Mouse (Mus musculus) ES-CJ7 (cell line): ENCODE results near the gene Card14.

ENCODE experiments used
- DNase-seq: peaks from one replicate; pipeline ENCODE4 v3.0.0; 2011; ENCODE audit warnings: low read depth, low spot score

The Card14 gene

DNA sequence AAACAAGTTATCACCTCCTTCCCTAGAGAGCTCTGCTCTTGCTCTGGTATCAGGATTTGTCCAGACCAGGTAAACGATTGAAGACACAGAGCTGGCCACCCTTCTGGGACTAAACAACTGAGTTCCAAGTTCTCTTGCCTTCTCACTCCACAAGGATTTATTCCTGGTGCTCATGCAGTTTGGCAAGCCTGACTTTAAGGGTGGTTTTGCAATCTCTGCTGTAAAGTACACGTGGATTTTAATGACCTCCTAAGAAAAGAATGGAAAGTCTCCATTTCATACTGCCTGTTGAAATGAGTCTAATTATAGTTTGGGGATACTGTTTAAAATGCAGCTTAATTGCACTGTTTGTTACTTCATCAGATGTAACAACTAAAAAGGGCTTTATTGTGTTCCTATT lies 6.6 kb upstream of the Card14 start:
- no peak for DNase-seq

DNA sequence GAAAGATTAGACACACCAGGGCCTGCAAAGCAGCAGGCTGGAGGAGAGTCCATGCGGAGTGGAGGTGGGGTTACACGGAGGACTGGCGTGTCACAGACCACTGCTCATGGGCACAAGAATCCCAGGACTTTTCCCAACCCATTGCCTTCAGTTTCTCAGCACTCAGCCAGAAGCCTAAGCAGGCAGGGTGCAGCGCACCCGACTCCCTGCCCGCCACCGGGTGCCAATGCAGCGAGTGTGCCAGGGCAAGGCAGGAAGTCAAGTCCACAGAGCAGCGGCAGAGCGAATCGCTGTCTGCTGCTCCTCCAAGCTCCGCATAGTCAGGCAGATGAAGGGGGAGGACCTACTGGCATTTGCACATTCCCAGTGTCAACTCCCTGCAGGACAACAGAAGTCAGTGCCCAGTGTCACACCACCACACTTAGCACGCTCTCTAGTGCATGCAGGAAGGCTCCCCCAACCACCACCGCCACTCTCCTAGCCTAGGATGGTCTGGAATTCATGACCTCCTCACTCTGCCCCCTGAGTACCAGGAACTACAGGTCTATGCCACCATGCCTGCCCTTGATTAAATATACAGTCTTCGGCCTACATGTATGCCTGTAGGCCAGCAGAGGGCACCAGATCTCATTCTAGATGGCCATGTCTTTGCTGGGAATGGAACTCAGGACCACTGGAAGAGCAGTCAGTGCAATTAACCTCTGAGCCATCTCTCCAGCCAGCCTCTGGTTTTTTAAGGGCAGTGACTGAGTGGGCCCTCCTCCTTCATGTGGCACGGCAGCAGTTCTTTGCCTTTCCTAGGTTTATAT lies 2.5 kb upstream of the Card14 start:
- peak; percentile 86 for DNase-seq

GRCm38 (mm10) chr11:119306762-119307657 lies 558 bp upstream of the Card14 start:
- DNase-seq = no peak

DNA sequence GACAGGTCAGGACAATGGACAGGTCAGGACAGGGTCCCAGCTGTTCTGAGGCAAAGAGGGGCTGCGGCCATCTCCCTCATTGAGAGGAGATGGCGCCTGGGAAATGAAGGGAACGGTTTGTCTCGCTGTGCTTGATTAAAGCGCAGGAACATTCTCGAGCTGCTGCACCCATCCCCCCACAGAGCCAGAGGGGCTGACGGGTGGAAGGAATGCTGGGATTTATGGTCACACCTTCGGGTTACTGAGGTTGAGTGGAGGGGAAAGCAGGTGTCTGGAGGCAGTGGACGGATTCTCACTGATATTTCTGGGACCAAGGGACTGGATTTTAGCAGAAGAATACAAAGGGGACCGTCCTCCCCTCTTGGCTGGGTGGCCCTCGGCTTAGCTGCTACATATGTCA lies 348 bp downstream of the Card14 start:
- DNase-seq = no peak

DNA sequence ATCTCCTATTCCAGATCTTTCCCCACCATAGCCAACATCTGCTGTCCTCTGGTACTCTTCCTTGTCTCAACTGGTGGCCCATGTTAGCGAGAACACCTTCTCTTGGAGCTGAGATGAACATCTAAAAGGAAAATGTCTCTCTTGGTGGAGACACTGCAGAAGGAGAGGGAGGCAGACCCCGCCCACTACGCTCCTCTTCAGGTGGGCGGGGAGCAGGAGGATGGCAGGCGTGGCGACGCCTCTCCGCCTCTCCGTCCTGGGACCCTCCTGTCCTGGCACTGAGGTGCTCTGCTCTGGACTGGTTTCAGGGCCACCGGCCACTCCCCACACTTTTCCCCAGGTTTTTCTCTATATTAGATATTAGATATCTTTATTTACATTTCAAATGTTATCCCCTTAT lies 3.1 kb downstream of the Card14 start:
- DNase-seq = peak; percentile 34

DNA sequence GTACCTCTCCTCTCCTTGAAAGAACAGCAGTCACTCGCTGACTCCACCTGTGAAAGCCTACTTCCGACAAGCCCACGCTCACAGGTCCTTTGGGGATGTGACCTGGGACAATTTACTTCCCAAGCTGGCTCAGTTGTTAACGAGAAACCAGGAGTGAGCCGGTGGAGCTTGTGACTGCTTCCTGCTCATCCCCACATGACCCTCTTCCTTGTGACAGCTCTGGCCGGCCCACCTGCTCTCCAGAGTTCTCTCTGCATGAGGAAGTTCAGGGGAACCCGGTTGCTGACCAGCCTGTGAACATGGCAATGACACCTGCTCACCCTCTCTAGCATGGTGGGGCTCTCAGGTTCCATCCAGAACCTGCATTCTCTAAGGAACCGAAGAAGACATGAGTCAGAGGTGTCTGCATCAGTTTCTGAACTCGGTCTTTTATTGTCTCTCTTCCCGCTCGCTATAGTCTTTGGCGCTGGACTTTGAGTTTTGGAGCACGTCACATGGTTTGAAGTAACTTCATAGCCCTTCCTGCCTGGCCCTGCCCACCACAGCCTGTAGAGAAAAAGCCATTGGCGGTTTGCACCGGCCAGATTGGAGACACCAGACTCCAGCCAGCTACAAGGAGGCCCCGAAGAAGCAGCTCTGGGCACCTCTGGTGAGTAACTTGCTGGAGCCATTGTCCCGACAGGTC lies 6.8 kb downstream of the Card14 start:
- no peak for DNase-seq

- DNase-seq = no peak
These were observed 9.2 kb downstream of the Card14 start for GRCm38 (mm10) chr11:119316720-119317119.

DNA sequence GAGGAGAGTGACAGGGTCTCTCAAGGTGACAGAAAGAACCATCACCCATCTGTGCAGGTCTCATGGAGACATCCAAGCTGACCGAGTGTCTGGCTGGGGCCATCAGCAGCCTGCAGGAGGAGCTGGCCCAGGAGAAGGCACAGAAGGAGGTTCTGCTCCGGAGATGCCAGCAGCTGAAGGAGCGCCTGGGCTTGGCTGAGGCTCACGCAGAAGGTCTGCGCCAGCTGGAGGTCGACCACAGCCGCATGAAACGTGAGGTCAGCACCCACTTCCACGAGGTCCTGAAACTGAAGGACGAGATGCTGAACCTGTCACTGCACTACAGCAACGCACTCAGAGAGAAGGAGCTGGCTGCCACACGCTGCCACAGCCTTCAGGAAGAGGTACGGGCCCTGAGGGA lies 15.0 kb downstream of the Card14 start:
- DNase-seq = no peak

- peak; percentile 71 for DNase-seq
These were observed 17.5 kb downstream of the Card14 start for GRCm38 (mm10) chr11:119325068-119325467.

DNA sequence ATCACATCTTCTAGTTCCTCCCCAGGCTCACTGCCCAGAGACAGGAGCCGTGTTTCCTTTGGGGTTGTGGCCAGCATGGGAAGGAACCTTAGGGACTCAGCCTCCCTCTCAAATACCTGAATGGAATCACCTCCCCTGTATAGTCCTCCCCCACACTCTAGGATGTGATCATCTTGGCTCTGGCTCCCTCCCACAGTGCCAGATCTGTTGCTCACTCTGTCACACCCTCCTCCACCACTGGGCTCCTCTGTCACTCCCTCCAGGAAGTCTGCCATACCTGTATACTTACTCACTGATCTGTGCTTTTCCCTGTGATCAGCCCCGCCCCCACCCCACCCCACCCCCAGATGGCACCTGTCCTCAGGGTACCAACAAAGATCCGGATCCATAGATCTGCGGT lies 23.0 kb downstream of the Card14 start:
- no peak for DNase-seq

GRCm38 (mm10) chr11:119331970-119332369 lies 24.4 kb downstream of the Card14 start:
- no peak for DNase-seq

GRCm38 (mm10) chr11:119338271-119339059 lies 30.9 kb downstream of the Card14 start:
- DNase-seq = no peak

DNA sequence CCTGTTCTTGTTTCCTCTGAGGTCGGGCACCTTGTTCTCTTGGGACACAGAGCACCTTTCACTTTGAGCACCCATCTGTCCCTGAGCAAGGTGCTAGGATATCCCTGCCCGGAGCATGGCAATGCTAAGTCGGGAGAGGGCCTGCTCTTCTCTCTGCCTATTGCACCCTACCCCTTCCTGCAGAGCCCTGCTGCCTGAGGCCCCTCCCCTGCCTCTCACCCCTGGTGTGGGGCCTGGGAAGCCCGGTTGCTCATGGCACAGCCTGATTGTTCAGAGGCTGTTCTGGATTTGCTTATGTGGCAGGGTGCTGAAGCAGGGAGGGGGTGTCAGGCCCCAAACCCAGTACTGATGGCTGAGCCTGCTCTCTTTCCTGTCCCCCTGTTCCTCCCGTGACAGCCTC lies 31.6 kb downstream of the Card14 start:
- DNase-seq = no peak

GRCm38 (mm10) chr11:119339637-119340036 lies 32.1 kb downstream of the Card14 start:
- peak; percentile 81 for DNase-seq

- no peak for DNase-seq
These were observed 36.6 kb downstream of the Card14 start for GRCm38 (mm10) chr11:119344178-119344577.

GRCm38 (mm10) chr11:119344865-119345264 lies 37.3 kb downstream of the Card14 start:
- DNase-seq = no peak

DNA sequence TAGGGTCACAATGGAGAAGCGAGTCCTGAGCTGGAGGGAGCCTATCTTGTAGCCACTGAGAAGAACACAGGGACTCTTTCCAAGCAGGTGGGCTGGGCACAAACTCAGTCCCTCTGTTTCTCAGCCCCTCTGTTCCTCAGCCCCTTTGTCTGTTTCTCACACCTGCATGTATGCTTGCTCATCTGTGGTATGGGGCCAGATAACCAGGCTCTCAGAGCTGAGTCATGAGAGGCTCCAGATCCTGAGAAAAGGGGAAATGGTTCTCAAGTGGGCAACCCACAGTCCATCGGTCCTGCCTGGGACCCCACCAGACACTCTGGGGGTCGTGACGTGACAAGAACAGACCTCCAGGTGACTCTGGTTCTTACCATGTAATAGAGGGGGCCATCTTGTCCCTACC lies 39.6 kb downstream of the Card14 start:
- no peak for DNase-seq

GRCm38 (mm10) chr11:119352113-119352512 lies 44.5 kb downstream of the Card14 start:
- DNase-seq = no peak

DNA sequence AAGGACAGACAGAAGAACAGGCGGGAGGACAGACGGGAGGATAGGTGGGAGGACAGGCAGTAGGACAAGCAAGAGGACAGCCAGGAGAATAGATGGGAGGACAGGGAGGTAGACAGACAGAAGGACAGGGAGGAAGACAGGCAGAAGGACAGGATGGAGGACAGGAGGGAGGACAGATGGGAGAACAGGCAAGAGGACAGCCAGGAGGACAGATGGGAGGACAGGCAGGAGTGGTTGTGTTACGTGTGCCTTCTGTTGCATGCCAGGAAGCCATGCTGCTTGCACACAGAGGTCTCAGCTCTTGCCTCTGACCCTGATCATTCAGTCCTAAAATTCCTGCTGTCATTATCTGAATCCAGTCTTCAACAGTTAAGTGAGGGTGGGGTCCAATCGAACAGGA lies 46.4 kb downstream of the Card14 start:
- no peak for DNase-seq

- DNase-seq = no peak
These were observed 47.4 kb downstream of the Card14 start for GRCm38 (mm10) chr11:119354798-119355442.
